Mouse (Mus musculus): Measurements from ENCODE around the gene Map3k11.
"Not testable (repeated sequence)": the region's sequence is repeated elsewhere in the genome, so short reads cannot be mapped to it uniquely, and the experiment has no call there.

The Map3k11 gene

DNA sequence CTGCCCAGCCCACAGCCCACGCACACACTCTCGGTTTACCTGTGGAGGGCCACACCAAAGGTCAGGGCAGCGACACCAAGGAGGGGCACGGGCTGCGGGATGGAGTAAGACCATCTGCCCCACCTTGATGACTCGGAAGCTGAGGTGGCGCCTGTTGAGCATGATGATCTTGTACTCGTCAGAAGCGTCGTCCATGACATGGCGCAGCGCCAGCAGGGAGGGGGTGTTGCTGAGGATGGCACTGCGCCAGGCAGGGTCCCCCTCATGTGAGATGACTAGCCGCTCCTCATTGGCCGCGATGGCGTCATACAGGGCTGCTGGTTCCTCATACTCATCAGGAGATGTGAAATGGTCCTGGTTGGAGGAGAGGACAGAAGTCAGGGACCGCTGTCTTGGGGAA, 22.2 kb upstream of the Map3k11 start:
- DNase-seq (ENCODE audit: low spot score) = no peak

DNA sequence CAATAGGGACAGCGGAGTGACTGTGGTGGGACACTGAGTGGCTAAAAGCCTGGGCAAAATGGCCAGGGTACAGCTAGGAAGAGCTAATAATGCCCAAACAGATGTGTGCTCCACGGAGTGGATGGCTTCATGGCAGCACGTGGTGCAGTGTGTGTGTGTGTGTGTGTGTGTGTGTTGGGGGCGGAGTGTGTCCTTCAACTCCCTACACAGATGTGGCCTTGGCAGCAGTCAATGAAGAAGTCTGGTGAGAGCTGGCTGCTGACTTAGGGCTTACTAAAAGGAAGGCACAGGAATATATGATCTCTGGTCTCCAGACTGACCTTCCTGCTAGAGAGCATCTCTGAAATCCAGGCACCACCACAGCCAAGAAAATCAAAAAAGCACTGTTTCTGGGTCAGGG, 20.2 kb upstream of the Map3k11 start:
- no peak for DNase-seq (ENCODE audit: low spot score)

DNA sequence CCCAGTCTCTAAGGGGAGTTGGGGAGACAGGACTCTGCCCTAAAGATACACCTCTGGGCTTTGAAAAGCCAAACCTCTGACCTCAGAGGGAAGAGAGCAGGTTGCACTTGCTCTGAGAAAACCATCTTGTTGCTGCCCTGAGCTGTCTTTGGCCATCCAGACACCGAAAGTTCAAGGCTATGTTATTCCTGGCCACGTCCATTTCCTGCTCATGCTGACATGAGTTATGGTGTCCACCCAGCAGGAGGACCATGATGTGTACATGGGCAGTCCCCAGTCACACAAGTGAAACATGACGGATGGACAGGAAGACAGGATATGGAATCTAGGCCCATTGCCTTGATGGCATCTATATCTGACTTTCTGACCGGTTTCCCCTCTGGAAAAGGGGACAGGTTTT, 8.1 kb upstream of the Map3k11 start:
- no peak for DNase-seq (ENCODE audit: low spot score)

DNA sequence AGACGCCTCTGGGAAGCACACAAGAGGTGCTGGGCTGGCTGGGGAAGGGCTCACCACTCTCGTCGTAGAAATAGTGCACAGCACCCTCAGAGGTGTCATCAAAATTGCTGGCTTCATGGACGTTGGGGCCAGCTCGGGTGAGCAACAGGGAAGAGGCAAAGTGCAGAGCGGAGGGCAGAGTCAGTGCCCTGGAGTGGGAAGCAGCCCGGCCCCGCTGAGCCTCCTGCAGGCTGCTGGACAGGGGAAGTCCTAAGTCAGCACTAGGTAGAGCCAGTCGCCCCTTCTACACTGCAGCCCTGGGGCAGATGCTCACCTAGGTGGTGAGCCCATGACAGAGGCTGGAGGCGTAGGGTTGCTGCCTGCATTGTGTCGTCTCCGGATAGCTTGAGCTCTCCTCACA, 4.3 kb upstream of the Map3k11 start:
- no peak for DNase-seq (ENCODE audit: low spot score)

DNA sequence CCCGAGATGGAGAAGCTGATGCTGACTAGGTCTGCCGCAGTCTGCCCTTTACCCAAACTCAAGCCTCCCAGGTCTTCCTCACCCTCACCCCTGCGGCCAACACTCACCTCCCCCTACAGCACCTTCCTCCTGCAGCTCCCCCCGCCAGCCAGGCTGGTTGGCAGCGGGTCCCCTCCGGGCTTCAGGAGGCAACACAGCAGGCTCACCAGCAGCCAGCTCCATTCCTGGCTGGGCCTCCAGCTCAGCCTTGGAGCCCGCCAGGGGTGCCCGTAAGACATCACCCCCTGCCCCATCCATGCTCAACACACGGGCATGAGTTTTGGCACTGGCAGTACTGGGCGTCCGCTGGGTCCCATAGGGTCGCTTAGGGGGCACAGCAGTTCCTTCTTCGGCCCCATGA, 3.6 kb upstream of the Map3k11 start:
- no peak for DNase-seq (ENCODE audit: low spot score)

DNA sequence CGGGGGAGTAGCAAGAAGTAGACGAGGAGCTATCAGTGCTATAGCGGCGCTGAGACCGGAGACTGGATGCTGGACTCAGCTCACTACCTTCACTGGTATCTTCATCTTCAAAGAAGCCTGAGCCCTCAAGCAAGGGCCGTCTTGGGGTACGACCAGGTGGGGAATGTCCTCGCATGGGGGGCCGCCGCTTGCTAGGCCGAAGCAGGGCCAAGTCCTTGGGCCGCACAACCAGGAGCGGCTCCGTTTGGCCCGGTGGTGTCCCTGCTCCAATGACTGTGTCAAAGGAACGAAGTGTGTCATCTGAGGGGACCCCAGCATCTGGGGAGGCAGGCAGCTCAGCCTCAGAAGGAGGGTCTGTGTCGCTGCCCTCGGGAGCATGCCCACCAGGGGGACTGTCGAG, 3.1 kb upstream of the Map3k11 start:
- DNase-seq (ENCODE audit: low spot score) = no peak

DNA sequence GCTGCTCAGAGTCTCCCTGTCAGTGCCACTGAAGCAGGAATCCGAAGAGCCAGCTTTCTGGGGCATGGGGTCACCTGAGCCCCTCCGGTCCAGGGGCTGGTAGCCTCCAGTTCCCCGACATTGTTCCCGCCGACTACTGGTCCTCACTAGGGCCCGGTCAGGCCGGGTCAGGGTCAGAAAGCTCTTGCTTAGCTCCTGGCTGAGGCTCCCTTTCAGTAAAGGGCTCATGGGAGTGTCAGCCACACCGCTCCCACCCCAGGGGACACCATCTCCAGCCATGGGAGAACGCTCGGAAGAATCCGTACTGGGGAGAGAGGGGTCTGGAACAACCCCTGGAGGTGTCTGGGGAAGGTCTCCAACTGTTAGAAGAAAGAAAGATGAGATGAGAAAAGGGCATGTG, 2.7 kb upstream of the Map3k11 start:
- DNase-seq (ENCODE audit: low spot score) = no peak

DNA sequence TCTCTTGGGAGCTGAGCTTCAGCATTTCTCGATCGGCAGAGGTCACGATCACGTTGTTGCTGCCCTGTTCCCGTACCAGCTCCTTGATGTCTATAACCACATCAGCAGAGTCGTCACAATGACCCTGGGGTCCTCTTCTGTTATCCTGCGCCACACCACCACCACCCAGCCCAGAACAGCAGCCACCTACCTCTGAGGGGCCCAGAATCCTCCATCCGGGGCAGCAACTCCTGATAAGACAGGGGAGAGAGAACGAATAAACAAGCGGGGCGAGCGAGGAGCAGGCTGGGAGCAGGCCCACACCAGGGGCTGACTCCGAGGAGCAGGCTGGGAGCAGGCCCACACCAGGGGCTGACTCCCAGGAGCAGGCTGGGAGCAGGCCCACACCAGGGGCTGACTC, 2.1 kb upstream of the Map3k11 start:
- DNase-seq (ENCODE audit: low spot score) = no peak

DNA sequence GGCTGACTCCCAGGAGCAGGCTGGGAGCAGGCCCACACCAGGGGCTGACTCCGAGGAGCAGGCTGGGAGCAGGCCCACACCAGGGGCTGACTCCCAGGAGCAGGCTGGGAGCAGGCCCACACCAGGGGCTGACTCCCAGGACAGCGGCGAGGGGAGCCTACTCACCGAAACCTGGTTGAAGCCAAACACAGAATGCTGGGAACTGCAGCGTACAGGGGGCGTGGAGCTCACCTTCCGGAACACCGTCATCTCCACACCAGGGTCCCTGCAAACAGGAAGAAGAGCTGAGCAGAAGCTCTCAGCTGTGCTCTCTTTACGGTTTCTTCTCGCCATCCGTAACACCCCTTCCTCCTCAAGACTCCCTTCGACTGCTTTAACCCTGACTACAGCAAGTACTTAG, 1.6 kb upstream of the Map3k11 start:
- DNase-seq (ENCODE audit: low spot score) = not testable (repeated sequence)

DNA sequence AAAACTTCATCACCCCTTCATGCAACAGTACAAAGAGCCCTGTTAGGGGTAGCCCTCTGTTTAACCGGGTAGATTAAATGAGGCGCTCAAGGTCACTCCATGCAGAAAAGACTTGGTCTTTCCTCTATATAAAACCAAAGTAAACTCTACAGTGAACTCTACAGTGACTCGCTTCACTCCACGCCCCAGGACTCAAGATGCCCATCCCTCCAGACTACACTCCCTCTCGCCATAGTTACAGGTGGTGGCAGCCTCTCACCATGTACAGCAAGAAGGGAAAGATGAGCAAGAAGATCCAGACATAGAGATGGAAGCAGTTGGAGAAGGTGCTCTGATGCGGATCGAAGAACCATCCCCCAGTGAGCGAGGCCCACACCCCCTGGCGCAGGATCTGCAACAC, 804 bp upstream of the Map3k11 start:
- no peak for DNase-seq (ENCODE audit: low spot score)

DNA sequence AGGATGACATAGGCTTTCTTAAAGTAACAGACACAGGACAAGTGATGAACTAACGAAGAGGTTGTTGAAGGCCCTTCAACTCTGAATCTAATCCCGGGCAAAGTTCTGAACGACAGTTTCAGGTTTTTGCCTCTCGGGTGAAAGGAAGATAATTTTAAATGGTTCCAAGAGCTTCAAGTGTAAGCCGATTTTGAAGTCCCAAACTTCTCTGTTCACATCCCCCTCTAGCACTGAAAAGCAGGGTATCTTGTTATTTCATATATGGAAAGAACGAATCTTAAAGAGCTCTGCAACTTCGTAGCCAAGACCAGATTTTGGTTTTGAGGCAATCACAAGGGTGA, 516 bp downstream of the Map3k11 start:
- DNase-seq (ENCODE audit: low spot score) = no peak

DNA sequence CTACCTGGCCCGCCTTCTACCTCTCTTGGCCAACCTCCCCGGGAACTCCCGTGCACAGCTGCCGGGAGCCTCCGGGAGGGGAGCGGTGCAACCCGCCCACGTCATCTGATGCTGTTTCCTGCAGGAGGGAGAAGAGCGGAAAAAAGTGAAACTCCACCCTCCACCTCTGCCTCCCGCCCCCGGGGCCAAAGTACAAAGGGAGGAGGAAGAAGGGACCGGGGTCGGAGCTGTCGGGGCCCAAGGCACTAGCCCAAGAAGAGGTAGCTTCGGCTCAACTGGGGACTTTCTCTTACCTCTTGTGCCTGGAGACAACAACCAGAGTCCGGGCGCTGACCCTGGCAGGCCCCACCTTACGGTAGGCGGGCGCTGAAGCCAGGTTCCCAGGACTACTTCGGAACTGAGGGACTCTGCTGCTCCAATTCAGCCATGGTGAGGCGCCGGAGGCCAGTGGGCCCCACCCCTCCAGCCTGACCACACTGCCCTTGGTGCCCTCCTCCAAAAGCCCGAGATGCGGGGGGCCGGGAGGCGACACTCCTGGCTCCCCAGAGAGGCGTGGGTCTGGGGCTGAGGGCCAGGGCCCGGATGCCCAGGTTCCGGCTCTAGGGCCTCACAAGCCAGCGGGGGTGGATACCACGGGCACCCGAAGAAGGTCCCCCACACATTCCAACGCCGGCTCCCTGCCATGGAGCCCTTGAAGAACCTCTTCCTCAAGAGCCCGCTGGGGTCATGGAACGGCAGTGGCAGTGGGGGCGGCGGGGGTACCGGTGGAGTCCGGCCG, 1.2 kb downstream of the Map3k11 start:
- peak; percentile 75 for DNase-seq (ENCODE audit: low spot score)

DNA sequence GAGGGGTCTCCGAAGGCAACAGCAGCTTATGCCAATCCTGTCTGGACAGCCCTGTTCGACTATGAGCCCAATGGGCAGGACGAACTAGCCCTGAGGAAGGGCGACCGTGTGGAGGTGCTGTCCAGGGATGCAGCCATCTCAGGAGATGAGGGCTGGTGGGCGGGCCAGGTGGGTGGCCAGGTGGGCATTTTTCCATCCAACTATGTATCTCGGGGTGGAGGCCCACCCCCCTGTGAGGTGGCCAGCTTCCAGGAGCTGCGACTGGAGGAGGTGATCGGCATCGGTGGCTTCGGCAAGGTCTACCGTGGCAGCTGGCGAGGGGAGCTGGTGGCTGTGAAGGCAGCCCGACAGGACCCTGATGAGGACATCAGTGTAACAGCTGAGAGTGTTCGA, 1.8 kb downstream of the Map3k11 start:
- no peak for DNase-seq (ENCODE audit: low spot score)

DNA sequence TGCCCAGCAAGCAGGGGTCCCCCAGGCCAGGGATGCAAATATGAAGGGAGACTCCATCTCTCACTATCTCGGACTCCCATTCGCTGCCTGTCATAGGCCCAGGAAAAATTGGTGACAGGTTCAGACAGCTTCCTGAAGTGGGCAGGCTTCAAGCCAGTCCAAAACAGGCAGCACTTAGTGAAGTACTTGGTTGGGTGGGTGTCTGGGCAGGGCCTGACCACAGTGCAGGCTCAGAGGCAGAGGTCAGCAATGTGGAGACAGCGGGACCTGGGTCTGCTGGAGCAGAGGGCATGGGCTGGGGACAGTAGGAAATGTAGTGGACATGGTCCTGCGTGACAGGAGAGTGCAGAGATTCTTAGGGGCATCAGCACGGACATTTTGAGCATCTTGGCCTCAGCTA, 3.1 kb downstream of the Map3k11 start:
- DNase-seq (ENCODE audit: low spot score) = no peak

DNA sequence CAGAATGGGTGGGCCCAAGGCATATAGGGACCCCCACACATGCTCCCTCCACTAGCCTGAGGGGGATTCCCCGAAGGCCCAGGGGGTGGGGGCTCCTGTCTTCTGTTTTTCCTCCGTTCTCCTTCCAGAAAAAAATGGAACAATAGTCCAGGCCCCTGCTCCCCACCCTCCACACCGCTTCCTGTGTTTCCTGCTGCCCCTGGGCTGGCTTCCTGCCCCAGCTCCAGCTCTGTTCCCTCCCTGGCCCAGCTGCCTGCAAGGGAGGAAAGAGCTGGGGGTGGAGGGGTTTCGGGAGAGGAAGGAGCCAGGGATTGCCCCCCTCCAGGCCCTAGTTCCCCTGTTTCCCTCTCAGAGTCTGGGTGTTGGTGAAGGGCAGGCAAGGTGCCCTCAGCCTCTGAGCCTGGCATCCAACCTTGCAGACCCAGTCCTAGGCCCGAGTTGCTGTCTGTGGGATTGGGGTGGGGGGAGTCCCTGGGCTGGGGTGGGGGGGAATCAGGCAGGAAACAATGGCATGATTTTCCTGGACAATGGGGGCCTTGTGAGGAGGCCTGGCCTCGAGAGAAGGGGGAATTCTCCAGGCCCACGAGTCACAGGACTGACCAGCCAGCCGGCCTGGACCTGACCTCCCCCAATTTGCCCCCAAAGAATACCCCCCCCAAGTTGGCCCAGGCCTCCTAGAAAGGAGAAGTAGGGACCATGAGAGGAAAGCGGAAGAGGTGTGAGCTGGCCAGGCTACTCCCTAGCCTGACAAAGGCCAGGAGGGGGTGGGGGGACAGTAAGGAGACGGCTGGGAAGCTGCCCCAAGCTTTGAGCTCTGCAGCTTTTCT, 3.8 kb downstream of the Map3k11 start:
- DNase-seq (ENCODE audit: low spot score) = no peak

DNA sequence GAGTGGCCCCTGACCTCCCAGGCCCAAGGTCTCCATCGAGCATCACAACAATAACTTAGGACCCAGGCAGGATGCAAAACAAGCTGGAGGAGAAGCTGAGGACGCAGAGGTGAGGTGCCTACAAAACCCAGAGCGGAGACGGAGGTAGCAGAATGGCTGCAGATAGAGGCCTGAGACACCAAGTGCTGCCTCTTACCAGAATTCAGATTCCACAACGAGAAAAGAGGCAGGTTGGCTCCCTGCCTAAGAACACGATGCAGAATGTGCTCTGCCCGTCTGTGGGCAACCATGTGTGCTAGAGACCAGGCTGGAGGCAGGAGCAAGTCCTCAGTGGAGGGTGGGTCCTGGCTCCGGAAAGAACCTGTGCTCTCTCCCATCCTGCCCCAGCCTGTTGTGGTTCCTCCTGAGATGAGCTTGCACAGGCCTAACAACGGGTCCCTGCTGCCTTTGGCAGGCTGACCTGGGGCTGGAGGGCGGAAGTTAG, 4.4 kb downstream of the Map3k11 start:
- no peak for DNase-seq (ENCODE audit: low spot score)

DNA sequence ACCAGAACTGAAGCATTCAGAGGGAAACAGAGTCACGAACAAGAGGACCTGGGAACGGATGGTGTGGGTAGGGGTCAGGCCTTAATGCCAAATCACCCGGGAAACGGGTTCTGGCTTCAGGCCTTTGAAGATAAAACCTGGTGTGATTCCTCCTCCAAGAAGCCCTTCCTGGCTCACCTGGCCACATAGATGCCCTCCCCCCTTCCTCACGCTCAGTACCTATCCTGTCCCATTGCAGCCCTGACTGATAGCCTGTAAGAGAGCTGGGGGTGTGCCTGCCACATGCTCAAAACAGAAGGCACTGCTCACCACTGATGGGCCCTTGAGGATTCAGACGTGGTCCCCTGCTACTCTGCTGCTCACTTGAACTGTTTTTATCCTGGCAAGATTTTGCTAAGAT, 5.3 kb downstream of the Map3k11 start:
- DNase-seq (ENCODE audit: low spot score) = no peak

DNA sequence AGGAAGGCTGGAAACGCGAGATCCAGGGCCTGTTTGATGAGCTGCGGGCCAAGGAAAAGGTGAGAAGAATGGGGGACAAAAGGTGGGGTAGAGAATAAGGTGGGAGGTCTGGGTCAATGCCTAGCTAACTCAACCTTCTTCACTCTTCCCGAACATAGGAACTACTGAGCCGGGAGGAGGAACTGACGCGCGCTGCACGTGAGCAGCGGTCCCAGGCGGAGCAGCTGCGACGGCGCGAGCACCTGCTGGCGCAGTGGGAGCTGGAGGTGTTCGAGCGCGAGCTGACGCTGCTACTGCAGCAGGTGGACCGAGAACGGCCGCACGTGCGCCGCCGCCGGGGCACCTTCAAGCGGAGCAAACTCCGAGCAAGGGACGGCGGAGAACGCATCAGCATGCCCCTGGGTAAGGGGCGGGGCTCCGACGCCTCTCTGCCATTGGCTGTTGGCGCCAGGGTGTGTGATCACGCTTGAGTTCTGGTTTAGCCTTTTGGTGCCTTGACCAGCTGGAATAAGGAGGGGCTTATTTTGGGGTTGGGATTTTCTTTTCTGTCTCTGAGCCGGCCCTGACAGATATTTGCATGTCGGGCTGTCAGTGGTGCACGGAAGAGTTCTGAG, 7.4 kb downstream of the Map3k11 start:
- DNase-seq (ENCODE audit: low spot score) = no peak

DNA sequence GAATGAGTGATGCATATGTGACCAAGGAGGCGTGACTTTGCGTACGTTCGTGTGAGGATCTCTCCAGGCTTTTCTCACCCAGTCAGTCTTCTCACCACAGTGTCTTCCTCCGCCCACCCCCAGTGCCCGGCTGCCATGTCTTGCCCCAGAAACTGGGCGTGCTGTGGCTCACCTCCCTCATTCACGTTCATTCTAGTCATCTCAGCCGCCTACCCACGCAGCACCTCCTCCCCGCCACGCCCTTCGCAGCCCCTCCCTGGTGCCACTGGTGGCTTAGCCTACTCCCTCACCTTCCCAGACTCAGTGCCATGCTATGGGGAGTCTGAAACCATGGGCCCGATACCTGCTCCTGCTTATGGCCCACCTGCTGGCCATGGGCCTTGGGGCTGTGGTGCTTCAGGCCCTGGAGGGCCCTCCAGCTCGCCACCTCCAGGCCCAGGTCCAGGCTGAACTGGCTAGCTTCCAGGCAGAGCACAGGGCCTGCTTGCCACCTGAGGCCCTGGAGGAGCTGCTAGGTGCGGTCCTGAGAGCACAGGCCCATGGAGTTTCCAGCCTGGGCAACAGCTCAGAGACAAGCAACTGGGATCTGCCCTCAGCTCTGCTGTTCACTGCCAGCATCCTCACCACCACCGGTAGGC, 15.7 kb downstream of the Map3k11 start, which contains the start of gene Kcnk7:
Gene Kcnk7, plus strand, starts transcription at position 205 of the 638 bp plus-strand sequence.
- DNase-seq (ENCODE audit: low spot score) = no peak

DNA sequence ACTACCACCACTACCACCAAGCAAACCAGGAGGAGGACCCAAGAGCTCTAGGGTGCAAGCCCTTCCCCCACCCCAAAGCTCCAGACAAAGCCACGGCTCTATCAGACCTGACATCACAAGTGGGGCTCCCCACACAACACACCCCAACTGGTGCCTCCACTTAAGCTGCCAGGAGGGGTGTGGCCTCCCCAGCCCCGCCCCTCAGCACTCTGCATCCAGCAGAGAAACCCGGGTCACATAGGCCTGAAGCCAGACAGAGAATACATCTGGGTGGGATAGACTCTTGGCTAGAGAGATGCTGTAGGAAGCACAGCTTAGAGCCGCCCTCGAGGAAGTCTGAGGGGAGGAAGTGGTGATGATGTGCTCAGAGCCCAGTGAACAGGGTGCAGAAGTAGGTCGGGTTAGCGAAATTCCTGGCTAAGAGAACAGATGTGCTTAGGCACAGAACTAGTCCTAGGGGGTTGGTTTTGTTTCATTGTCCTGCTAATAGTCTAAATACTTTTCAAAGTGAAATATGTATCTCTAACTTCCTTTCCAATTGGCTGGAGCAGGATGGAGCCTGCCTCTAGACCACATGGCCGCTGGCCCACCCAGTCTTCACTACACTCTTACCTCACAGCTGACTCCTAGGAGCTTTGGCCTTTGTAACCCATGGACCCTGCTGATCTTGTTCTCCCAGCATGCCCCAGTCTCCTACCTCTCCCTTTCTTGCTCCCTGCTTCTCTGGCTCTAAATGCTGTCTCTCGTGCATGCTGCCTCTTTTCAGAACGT, 16.4 kb downstream of the Map3k11 start:
- DNase-seq (ENCODE audit: low spot score) = no peak

DNA sequence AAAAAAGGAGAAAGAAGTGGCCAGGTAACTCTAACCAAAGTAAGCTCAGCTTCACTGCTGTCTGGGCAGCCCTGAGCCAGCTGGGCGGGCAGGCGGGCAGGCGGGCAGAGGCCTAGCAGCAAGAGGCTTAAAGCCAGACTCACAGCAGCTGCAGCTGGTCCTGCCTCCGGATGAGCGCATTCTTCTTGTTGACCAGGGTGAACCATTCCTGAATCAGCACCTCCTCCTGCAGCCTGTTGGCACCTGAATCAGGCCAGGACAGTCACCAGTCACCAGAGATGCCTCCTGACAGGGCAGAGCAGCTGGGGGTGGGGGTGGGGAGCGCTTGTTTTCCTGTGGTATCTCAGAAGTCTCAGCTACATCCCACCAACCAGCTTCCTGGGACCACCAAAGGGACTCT, 21.5 kb downstream of the Map3k11 start:
- DNase-seq (ENCODE audit: low spot score) = no peak

DNA sequence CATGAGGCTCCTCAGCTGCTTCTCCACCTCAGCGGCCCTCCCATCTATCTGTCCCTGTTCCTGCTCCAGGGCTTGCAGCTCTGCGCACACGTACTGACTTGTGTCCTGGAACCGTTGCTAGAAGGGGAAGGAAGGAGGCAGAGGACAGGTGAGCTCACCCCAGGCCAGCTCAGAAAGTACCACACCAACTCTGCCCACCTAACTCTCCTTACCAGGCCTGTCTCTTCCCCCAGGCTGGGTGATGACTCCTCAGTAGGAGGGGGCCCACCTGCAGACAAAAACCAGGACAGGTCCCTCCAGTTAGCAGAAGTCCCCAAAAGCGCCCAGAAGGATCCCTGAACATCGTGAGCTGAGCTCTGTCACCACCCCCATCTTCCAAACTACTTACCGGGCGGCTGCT, 22.0 kb downstream of the Map3k11 start:
- no peak for DNase-seq (ENCODE audit: low spot score)
